Comparison of ENCODE assay signal across 6 mouse cellular contexts in genomic region chr1:80181414-80181805, GRCm38 (mm10). TPM values are rescaled to one million over a fixed set of nuclear protein-coding genes. Genes with fewer than 3 reads are reported as not detected.
"Had no signal": no experiment of that assay in that cellular context is flagged by ENCODE, and none has a peak within 500 bp of the region (broad histone marks: within the 10 kb centered on the region; RNA-seq: fewer than 3 reads in every experiment).

No protein-coding gene starts in this region.

- H3K27me3 ChIP-seq: limb, embryonic 15.5 days; liver, embryonic 12.5 days had no signal

- H3K36me3 ChIP-seq: limb, embryonic 15.5 days; liver, embryonic 12.5 days had no signal

- H3K27ac ChIP-seq: kidney, postnatal 0 days; limb, embryonic 15.5 days; liver, embryonic 12.5 days; stomach, postnatal 0 days had no signal

- H3K4me1 ChIP-seq: limb, embryonic 15.5 days; liver, embryonic 12.5 days had no signal

- H3K9ac ChIP-seq: limb, embryonic 15.5 days; liver, embryonic 12.5 days; lung, embryonic 14.5 days had no signal

- ATAC-seq: liver, embryonic 12.5 days had no signal

- H3K9me3 ChIP-seq: limb, embryonic 15.5 days; liver, embryonic 12.5 days had no signal

- H3K4me2 ChIP-seq: limb, embryonic 15.5 days; liver, embryonic 12.5 days; lung, embryonic 14.5 days had no signal

- H3K4me3 ChIP-seq: limb, embryonic 15.5 days; liver, embryonic 12.5 days; megakaryocyte, embryonic 14.5 days had no signal

RNA-seq across cellular contexts. Expression of gene Fam124b, which starts 36.9 kb away (rescaled TPM):
- polyA plus RNA-seq: liver, embryonic 12.5 days had no signal
